Mouse (Mus musculus) G1E-ER4 (cell line): ENCODE results near the gene Cebpb. TPM values are rescaled to one million over a fixed set of nuclear protein-coding genes. Genes with fewer than 3 reads are reported as not detected.

Experiments used
- GATA1 ChIP-seq: IDR thresholded peaks from one replicate; pipeline ENCODE4 v1.8.0; 2012; ENCODE audit warnings: low read length, inconsistent platforms
- polyA plus RNA-seq: library from polyadenylated mRNA; stranded (reverse); fragments of >175 nt; gene quantifications from 2 replicates; pipeline ENCODE4 v1.2.3, GENCODE M21; 2012

Gene Cebpb
- polyA plus RNA-seq = 68.3 and 82.2 TPM in 2 replicates

DNA sequence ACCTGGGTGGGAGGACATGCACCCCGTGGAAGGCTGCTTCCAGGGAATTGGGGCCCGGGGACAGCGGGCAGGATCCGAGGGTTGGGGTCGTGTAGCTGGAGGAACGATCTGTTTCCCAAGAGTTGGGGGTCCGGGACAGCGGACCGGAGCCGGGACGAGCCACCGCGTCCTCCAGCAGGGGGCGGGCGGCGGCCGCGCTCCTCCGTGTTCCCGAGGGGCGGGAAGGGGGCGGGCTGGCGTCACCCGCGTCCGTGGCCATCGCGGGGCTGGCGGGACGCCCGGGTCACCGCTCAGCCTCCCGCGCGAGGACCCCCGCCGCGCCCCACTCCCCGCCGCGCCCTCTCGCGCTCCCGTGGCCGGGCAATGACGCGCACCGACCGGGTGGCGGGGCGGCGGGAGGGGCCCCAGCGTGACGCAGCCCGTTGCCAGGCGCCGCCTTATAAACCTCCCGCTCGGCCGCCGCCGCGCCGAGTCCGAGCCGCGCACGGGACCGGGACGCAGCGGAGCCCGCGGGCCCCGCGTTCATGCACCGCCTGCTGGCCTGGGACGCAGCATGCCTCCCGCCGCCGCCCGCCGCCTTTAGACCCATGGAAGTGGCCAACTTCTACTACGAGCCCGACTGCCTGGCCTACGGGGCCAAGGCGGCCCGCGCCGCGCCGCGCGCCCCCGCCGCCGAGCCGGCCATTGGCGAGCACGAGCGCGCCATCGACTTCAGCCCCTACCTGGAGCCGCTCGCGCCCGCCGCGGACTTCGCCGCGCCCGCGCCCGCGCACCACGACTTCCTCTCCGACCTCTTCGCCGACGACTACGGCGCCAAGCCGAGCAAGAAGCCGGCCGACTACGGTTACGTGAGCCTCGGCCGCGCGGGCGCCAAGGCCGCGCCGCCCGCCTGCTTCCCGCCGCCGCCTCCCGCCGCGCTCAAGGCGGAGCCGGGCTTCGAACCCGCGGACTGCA, at the start of gene Cebpb:
Gene Cebpb, plus strand, starts transcription at position 418 of the 954 bp plus-strand sequence.
- no peak for TF ChIP-seq GATA1

DNA sequence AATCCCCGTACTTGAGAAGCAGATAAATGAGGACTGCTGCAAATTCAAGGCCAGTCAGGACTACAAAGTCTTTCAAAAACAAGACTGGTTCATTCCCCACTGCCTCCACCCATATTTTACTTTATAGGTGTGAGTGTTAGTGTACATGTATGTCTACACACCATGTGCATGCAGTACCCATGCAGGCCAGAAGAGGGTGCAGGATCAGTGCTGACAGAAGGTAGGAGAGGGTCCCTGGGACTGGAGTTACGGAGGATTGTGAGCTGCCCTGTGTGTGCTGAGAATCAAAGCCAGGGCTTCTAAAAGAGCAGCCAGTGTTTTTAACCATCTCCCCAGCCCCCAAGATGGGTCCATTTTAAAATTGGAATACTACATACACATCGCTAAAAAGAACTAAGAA, 48.4 kb upstream of the Cebpb start:
- no peak for TF ChIP-seq GATA1

DNA sequence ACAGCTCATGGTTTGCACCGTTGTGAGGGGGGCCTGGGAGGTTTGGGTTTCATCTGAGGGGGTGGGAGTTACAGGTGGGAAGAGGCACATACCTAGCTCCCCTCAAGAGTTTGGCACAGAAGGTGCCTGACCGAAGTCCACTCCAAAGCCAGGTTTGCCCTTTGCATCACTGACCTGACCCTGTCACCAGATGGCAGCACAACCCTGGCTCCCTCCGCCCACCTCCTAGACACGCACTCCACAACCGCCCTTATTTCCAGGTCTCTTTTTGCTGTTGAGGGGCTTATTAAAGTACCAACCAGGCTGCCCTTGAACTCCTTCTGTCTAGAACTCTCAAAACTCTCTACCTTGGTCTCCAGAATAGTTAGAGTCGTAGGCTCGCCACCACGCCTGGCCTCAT, 47.4 kb upstream of the Cebpb start:
- no peak for TF ChIP-seq GATA1

DNA sequence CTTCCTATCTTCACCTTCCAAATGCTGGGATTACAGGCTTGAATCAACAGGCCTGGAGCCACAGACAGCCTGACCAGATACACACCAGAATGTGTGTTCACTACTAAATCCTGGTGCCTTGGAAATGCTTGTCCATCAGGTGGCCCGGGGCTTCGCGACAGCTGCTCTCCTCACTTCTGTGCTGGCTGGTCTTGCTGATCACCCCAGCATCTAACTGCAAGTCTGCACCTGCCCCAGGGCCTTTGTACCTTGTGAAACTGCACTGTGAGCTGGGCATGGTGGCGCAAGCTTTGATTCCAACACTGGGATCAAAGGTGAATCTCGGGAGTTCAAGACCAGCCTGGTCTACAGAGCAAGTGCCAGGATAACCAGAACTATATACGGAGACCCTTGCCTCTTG, 46.6 kb upstream of the Cebpb start:
- no peak for TF ChIP-seq GATA1

DNA sequence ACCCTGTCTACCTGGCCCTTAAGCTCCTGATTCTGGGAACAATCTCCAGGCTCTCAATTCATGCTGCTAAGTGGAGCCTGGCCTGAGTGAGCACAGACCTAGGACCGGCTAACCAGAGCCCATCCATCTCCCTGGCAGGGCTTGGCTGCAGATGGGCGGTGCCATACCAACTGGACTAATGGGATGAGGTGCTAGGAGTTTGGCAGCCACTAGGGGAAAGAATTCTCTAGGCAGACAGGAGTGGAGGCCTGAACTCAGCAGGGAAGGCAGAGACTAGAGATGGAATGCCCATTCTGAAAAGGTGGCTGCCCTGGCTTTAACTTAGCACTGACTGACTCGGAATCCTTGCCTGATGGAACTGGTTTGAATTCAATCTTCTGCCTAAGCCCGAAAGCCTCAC, 42.3 kb upstream of the Cebpb start:
- TF ChIP-seq GATA1 = no peak

DNA sequence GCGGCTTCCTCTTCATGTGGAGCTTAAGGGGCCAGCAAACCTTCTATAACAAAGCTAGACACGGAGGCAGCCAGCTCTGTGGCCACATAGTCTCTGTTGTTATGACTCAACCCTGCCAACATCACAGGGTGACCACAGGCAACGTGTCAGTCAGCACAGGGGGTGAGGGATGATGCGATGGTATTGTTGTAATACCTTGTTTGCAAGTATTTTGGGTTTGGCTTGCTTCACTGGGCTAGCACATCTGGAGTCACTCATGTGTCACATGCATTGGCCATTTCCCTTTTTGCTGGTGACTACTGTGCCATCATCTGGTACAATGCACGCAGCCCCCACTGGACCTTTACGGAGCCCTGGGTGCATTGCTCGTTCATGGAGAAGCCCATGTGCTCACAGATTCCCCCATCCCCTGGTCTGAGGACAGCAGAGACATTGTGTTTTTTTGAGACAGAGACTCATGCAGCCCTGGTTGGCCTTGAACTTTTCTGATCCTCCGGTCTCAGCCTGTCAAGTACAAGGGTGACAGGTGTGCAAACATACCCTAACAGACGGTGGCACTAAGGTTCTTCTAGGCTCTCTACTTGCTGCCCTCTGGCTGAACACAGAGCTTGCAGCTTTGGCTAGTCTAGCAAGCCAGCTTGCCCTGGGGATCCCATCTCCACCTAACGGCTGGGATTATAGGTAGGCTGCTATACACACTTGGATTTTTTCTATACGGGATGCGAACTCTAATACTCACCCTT, 39.3 kb upstream of the Cebpb start:
- TF ChIP-seq GATA1 = no peak

DNA sequence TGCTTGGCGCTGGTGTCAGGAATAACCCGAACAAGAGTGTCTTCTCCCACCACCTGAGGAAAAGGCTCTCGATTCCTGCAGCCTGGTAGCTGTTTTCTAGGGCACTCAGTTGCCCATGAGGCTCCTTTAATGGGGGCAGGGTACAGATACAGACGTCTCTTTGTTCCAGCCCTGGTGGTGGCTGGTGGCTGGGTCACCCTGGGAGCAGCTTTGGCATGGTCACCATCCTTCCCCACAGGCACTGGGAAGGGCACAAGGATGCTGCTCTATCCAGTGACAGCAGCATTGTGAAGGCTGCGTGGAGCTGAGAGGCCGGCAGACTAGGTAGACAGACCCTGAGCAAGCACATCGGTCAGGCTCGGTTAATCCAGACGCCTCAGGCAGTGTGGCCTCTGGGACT, 37.1 kb upstream of the Cebpb start:
- no peak for TF ChIP-seq GATA1

DNA sequence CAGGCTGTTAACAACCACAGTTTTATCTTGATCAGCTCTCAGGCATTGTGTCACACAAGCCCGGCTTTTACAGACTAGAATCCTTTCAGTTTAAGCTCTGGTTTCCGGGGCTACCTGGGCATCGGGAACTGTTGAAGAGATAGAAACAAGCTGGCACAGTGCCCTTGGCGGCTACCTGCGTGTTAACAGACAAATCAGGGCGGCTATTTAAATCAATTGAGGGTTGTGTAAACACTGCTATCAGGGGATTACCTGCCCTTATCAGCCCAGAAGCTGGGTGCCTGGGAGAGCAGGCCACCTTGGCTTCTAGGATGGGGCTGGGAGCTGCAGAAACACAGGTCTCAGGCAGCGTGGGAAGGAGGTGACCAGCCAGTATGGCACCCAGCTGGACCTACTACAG, 36.0 kb upstream of the Cebpb start:
- TF ChIP-seq GATA1 = no peak

DNA sequence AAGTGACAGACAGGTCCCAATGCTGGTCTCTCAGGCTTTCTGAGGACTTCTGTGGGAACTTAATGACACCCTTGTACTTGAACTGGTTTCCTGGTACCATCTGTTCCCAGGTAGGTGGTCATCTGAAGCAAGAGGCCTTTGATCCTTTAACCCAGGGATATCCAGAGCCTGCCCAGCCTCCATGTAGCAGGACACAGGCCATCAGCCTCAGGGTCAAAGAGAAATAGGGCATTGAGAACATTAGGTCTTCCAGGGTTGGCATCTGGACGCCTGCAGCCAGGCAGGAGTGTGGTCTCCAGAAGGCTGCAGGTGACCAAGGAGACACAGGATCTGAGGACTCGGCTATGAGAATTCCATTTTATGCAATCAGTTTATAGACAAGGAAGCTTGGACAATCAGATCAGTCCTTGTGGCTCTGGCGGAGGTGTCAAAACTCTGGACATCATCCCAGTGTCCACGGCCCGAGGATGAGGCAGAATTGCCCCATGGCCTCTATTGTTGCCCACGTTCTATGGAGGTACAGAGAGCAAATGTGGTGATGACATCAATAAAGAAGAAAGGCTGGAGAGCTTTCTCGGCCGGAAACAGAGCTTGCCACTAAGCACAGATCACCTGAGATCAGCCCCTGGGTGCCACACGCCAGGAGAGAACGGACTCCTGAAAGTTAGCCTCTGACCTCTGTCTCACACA, 33.7 kb upstream of the Cebpb start:
- TF ChIP-seq GATA1 = no peak

DNA sequence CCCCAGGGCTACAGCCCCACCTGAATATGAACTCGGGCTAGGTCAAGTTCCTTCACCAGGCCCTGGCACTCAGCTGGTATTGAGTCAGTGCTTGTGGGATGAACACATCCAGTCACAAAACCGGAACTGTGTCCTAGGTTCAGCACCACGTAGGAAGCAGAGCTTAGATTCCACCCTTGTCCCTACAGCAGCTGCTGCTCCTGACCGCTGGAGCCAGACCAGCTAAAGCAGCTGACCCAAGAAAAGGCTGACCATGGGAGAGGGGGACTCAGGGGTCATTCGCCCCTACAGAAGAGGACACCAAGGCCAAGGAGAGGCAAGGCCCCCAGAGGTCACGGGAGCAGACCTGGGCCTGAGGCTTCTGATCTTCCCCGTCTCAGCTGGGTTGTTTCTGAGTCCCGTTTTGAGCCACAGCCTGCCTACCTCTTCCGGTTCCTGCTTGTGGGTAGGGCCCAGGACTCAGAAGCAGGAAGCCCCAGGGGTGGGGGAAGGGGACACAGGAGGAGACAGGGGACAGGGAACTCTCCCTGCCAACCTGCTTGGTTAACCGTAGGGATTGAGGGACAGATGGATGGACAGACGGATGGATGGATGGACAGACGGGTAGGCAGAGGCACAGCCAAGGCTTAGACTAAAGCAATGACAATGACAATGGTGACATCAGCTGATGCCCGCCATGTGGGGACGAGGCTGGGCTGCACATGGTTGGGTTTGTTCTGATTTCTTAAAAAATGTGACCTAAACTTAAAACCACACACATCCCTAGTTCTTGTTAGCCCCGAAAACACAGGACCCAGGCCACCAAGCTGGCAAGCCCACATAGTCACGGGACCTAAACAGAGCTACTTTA, 31.9 kb upstream of the Cebpb start:
- TF ChIP-seq GATA1 = no peak

DNA sequence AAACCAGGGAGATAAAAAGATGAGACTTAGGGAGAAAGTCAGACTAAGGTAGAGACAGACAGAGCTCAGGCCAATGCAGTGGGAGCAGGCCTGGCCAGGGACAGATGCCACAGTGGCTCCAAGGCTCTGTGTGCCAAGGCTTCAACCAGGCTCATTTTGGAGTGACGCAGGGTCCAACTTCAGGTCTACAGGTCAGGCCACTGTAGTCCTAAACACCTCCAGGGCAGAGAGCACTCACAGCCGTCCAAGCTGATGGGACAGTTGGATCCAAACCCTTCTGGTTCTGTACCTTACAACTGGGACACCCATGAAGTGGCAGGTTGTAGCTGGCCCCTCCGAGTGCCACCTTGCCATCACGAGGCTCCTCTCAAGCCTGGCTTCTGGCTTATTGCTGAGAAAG, 30.7 kb upstream of the Cebpb start:
- no peak for TF ChIP-seq GATA1

DNA sequence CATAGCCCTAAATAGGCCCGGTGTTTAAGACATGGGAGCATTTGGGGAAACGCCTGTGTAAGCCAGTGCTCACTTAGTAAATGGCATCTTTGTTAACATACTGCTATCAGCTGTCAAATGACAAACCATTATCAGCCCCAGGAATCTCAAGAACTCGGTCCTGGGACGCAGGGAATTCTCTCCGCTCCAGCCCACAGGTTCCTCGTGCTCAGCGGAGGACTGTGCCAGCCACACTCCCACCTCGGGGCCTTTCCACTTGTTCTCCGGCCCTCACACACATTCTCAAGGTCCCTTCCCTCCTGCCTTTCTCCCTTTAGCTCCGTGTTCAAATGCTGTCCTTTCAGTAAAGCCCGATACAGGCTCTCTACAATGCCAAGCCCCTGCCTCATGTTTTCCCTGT, 30.0 kb upstream of the Cebpb start:
- TF ChIP-seq GATA1 = no peak

DNA sequence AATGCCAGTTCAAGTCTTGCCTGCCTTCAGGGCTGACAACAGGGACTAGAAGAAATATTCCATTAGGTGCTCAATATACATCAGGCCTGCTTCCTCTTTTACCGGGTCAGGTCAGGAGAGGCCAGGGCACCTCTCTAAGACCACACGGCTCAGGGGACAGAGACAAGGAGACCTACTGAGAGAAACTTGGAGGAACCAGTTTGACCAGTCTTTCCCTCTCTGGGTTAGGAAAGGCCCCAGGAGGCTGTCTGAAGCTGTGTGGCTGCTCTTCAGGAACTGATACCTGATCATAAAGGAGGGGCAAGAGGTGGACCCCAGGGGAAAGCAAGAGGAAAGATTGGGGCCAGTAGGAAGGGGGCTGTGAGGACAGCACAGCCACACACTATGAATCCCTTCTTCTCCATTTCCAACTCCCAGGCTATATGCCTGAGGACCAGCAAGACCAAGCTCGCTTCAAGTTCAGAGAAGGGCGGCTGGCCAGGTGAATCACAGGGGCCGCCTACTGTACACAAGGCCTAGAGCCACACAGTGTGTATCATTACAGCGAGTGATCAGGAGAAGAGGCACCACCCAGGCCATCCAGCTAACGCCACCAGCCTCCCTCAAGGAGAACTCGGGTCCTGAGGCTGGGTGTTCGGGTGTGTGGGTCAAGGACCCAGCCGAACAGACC, 29.4 kb upstream of the Cebpb start:
- TF ChIP-seq GATA1 = no peak

DNA sequence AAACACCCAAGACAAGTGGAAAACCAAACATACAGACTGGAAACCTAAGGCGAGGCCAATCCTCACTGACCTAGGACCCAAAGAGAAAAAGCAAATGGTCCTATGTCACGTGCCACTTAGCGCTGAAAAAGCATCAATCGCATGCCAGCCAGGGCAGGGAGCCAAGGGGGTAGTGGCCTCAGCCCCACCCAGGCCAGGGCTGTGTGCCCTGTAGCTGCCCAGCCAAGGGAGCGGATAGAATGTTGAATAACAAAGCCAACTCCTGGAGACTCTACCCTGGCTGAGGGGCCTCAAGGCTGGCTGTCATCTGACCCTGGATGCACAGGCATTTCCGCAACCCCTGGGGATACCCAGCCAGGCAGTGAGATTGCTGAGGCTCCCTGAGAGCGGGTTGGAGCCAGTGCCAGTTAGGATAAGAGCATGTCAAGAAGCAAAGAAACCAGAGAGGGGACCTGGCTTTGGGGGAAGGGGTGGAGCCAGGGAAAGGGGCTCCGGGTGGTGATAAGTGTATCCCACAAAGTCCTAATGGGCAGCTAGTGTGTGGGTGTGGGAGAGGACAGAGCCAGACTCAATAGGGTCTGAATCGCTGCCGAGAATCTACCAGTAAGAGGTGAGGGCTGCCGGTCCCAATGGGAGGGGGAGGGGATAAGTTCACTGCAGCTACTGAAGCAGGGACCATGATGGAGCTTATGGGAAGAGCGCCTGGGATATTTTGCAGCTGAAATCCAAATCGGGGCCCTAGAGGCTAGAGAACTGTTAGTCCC, 28.7 kb upstream of the Cebpb start:
- no peak for TF ChIP-seq GATA1
